Comparison of ENCODE assay signal across 10 mouse cellular contexts in genomic region chr9:72955546-72955945, GRCm38 (mm10). TPM values are rescaled to one million over a fixed set of nuclear protein-coding genes. Genes with fewer than 3 reads are reported as not detected.
DNase-seq lines count a peak whose midpoint lies in the region; ATAC-seq and TF ChIP-seq lines count a peak whose summit lies in the region.
"Had no signal": no experiment of that assay in that cellular context is flagged by ENCODE, and none has a peak within 500 bp of the region (broad histone marks: within the 10 kb centered on the region; RNA-seq: fewer than 3 reads in every experiment).

No protein-coding gene starts in this region.

- H3K79me2 ChIP-seq in heart, adult 2 months (replicated peaks; ENCODE audit: control insufficient read depth, insufficient read depth, low read length) = no peaks in the 10 kb centered on the region

- H3K9ac ChIP-seq in heart, adult 2 months (ENCODE audit: low read depth, low read length) = no peak overlapping the region
- no peak overlapping the region for H3K9ac ChIP-seq in neural tube, embryonic 11.5 days (ENCODE audit: low read length)

- no peaks in the 10 kb centered on the region for H3K27me3 ChIP-seq in heart, adult 2 months (ENCODE audit: control insufficient read depth, insufficient read depth, low read length)
- H3K27me3 ChIP-seq in neural tube, embryonic 11.5 days (ENCODE audit: control insufficient read depth, insufficient read depth, low read length) = no peaks in the 10 kb centered on the region

- no peak for ATAC-seq in neural tube, embryonic 11.5 days (ENCODE audit: insufficient read depth, low FRiP score, low TSS enrichment)

- TF ChIP-seq CTCF in heart, adult 2 months (IDR thresholded peaks at IDR 0.05) = peak; percentile 84

- no peak for TF ChIP-seq EP300 in heart, adult 2 months (IDR thresholded peaks at IDR 0.05; ENCODE audit: insufficient read depth, low read depth, low read length)

- 19% methylated on average over 1 of the region's 1 CpGs for WGBS in heart, adult 2 months
- WGBS in neural tube, embryonic 11.5 days = 18% methylated on average over 1 of the region's 1 CpGs

- no peak overlapping the region for H3K4me3 ChIP-seq in heart, adult 2 months
- H3K4me3 ChIP-seq in neural tube, embryonic 11.5 days (ENCODE audit: low read depth, low read length) = no peak overlapping the region
- H3K4me3 ChIP-seq: erythroblast, embryonic 14.5 days had no signal

- H3K4me1 ChIP-seq in heart, adult 2 months (ENCODE audit: control insufficient read depth, insufficient read depth, low read length) = no peaks in the 10 kb centered on the region
- H3K4me1 ChIP-seq in neural tube, embryonic 11.5 days (ENCODE audit: control insufficient read depth, insufficient read depth, low read length) = peaks cover 3% of the 10 kb centered on the region; the same call in 1 of the 2 replicates

- intact Hi-C loops in heart, adult 2 months (cut with DNase I) = no loop called here

- H3K9me3 ChIP-seq in neural tube, embryonic 11.5 days (ENCODE audit: control insufficient read depth, low read length) = no peaks in the 10 kb centered on the region

- H3K27ac ChIP-seq in heart, adult 2 months = no peak overlapping the region
- no peak overlapping the region for H3K27ac ChIP-seq in neural tube, embryonic 11.5 days (ENCODE audit: low read depth, low read length)
- H3K27ac ChIP-seq: macrophage had no signal

- no peak overlapping the region for H3K4me2 ChIP-seq in neural tube, embryonic 11.5 days (ENCODE audit: low read depth)

- peak; percentile 21 to 45 for DNase-seq in heart, adult 2 months
- DNase-seq in heart, adult 8-10 months (ENCODE audit: low spot score) = no peak
- peak; percentile 40 for DNase-seq in urinary bladder, postnatal 14 days (ENCODE audit: low spot score)
- DNase-seq in urinary bladder, postnatal 25 days (ENCODE audit: low spot score) = no peak
- peak; percentile 62 to 71 for DNase-seq in cerebellum, postnatal 14 days
- peak; percentile 65 for DNase-seq in kidney, postnatal 10 days
- DNase-seq in neural tube, embryonic 11.5 days (ENCODE audit: low spot score) = peak; percentile 46
- DNase-seq in yolk sac, embryonic 10.5 days (ENCODE audit: low spot score) = no peak

- no peak for TF ChIP-seq POLR2A in heart, adult 2 months (IDR thresholded peaks at IDR 0.05; ENCODE audit: insufficient read depth, low read depth, low read length)

- no peaks in the 10 kb centered on the region for H3K36me3 ChIP-seq in heart, adult 2 months (ENCODE audit: control insufficient read depth, insufficient read depth, low read length)
- H3K36me3 ChIP-seq in neural tube, embryonic 11.5 days (ENCODE audit: control insufficient read depth, insufficient read depth, low read length) = no peaks in the 10 kb centered on the region

RNA-seq across cellular contexts. Expression of gene Dyx1c1, which starts 3.0 kb away (rescaled TPM):
- total RNA-seq in heart, adult 2 months (2021) = under 1 TPM; 0.18 to 0.52 TPM
- polyA plus RNA-seq in heart, adult 2 months (2012; rRNA removed) = 0.39 and 0.59 TPM in 2 replicates
- under 1 TPM; 0.41 to 0.72 (median 0.56) TPM for total RNA-seq in heart, adult 8-10 months (2022)
- polyA plus RNA-seq in neural tube, embryonic 11.5 days (2014; fragmentation: Nextera tagmentation; extraction: Ambion mirVana) = 1.6 and 2.6 TPM in 2 replicates
- polyA plus RNA-seq: erythroblast, embryonic 14.5 days had no signal

RNA-seq across cellular contexts. Expression of gene Gm44503, which starts 3.1 kb away (rescaled TPM):
- under 1 TPM; 0.31 to 0.34 TPM for total RNA-seq in heart, adult 2 months (2021)
- polyA plus RNA-seq in heart, adult 2 months (2012; rRNA removed) = not detected in 2 replicates
- total RNA-seq in heart, adult 8-10 months (2022) = not detected
- not detected in 2 replicates for polyA plus RNA-seq in neural tube, embryonic 11.5 days (2014; fragmentation: Nextera tagmentation; extraction: Ambion mirVana)
- polyA plus RNA-seq: macrophage had no signal

RNA-seq across cellular contexts. Expression of gene Ccpg1os, which starts 29.6 kb away (rescaled TPM):
- total RNA-seq in heart, adult 2 months (2021) = 1 to 10 TPM; 6.1 to 8.3 TPM
- polyA plus RNA-seq in heart, adult 2 months (2012; rRNA removed) = 7.5 and 10.1 TPM in 2 replicates
- 1 to 10 TPM; 6.4 to 7.9 (median 7.6) TPM for total RNA-seq in heart, adult 8-10 months (2022)
- polyA plus RNA-seq in neural tube, embryonic 11.5 days (2014; fragmentation: Nextera tagmentation; extraction: Ambion mirVana) = 19.0 and 19.7 TPM in 2 replicates

RNA-seq across cellular contexts. Expression of gene Ccpg1, which starts 29.7 kb away (rescaled TPM):
- 100 to 1,000 TPM in 1 of 2 experiments, 10 to 100 TPM in 1; 86.5 to 108 TPM for total RNA-seq in heart, adult 2 months (2021)
- 15.5 and 28.3 TPM in 2 replicates for polyA plus RNA-seq in heart, adult 2 months (2012; rRNA removed)
- total RNA-seq in heart, adult 8-10 months (2022) = 100 to 1,000 TPM in 1 of 4 experiments, 10 to 100 TPM in 3; 88.1 to 113 (median 97.9) TPM
- polyA plus RNA-seq in neural tube, embryonic 11.5 days (2014; fragmentation: Nextera tagmentation; extraction: Ambion mirVana) = 20.4 and 28.8 TPM in 2 replicates

RNA-seq across cellular contexts. Expression of gene Pygo1, which starts 30.1 kb away (rescaled TPM):
- 10 to 100 TPM; 13.6 to 16.0 TPM for total RNA-seq in heart, adult 2 months (2021)
- 3.3 and 7.3 TPM in 2 replicates for polyA plus RNA-seq in heart, adult 2 months (2012; rRNA removed)
- 10 to 100 TPM; 12.9 to 16.4 (median 14.2) TPM for total RNA-seq in heart, adult 8-10 months (2022)
- polyA plus RNA-seq in neural tube, embryonic 11.5 days (2014; fragmentation: Nextera tagmentation; extraction: Ambion mirVana) = 11.0 and 11.9 TPM in 2 replicates
- polyA plus RNA-seq: erythroblast, embryonic 14.5 days; macrophage had no signal

Comparison
In these comparisons a context has a peak if more than half of its experiments do, and no peak if none do; other contexts are left out.
1. DNase-seq: peak in heart, adult 2 months (2 of 2), urinary bladder, postnatal 14 days (single experiment), cerebellum, postnatal 14 days (2 of 2), kidney, postnatal 10 days (single experiment) and neural tube, embryonic 11.5 days (single experiment); none in heart, adult 8-10 months (single experiment), urinary bladder, postnatal 25 days (single experiment) and yolk sac, embryonic 10.5 days (single experiment).